Mouse (Mus musculus) MEL (cell line): ENCODE results near the gene Ak5. TPM values are rescaled to one million over a fixed set of nuclear protein-coding genes. Genes with fewer than 3 reads are reported as not detected.

Experiments used
- DNase-seq: peaks from one replicate; pipeline ENCODE4 v3.0.0; 2011; ENCODE audit warnings: low read depth, low spot score
- H3K27ac ChIP-seq: 2 replicates; pipeline ENCODE4 v1.5.1; 2012; ENCODE audit warnings: low read depth, mild to moderate bottlenecking, control low read depth, low read length, moderate library complexity; ENCODE audit not compliant: control insufficient read depth
- H3K27me3 ChIP-seq, 2 experiments: fragments of 150-350 bp in 1 of 2; sonication (generic) in 1 of 2; 2 replicates each; pipeline ENCODE4 v1.6.1; 2012; ENCODE audit warnings: low read length in 2 of 2, mild to moderate bottlenecking in 2 of 2, improper control_type of control experiment in 1 of 2, moderate library complexity in 1 of 2; ENCODE audit not compliant: insufficient read depth in 2 of 2, control insufficient read depth in 1 of 2
- H3K36me3 ChIP-seq, 2 experiments: 2 replicates each; pipeline ENCODE4 v1.6.1; 2012 to 2014; ENCODE audit warnings: low read length in 2 of 2, improper control_type of control experiment in 1 of 2, inconsistent platforms in 1 of 2, mild to moderate bottlenecking in 1 of 2; ENCODE audit not compliant: insufficient read depth in 2 of 2, control insufficient read depth in 1 of 2
- H3K4me1 ChIP-seq, 2 experiments: fragments of 150-350 bp in 1 of 2; sonication (generic) in 1 of 2; 2 replicates each; pipeline ENCODE4 v1.6.1; 2012; ENCODE audit warnings: low read length in 2 of 2, improper control_type of control experiment in 1 of 2, mild to moderate bottlenecking in 1 of 2; ENCODE audit not compliant: insufficient read depth in 2 of 2, control insufficient read depth in 1 of 2
- H3K4me3 ChIP-seq, 2 experiments: fragments of 150-350 bp in 1 of 2; sonication (generic) in 1 of 2; 2 replicates each; pipeline ENCODE4 v1.5.1; 2012; ENCODE audit warnings: low read depth in 2 of 2, low read length in 2 of 2, mild to moderate bottlenecking in 2 of 2, moderate library complexity in 2 of 2, control low read depth in 1 of 2, improper control_type of control experiment in 1 of 2; ENCODE audit not compliant: control insufficient read depth in 1 of 2, insufficient read depth in 1 of 2
- H3K79me2 ChIP-seq: 2 replicates; pipeline ENCODE4 v1.6.1; 2012; ENCODE audit warnings: mild to moderate bottlenecking, low read length, moderate library complexity; ENCODE audit not compliant: control insufficient read depth, poor library complexity, insufficient read depth
- H3K9ac ChIP-seq: 2 replicates; pipeline ENCODE4 v1.6.1; 2012; ENCODE audit warnings: low read depth, mild to moderate bottlenecking, control low read depth, low read length, moderate library complexity; ENCODE audit not compliant: control insufficient read depth, poor library complexity, severe bottlenecking
- H3K9me3 ChIP-seq: fragments of 150-350 bp; sonication (generic); replicated peaks from 2 replicates; pipeline ENCODE4 v1.6.1; 2012; ENCODE audit warnings: mild to moderate bottlenecking, low read length, improper control_type of control experiment, moderate library complexity; ENCODE audit not compliant: insufficient read depth
- BHLHE40 ChIP-seq: IDR thresholded peaks from 2 replicates; pipeline ENCODE4 v1.6.1; 2012; ENCODE audit warnings: low read depth, mild to moderate bottlenecking, inconsistent platforms, low read length, improper control_type of control experiment, borderline replicate concordance
- CHD2 ChIP-seq: IDR thresholded peaks from 2 replicates; pipeline ENCODE4 v1.6.1; 2011; ENCODE audit warnings: low read length, improper control_type of control experiment
- ETS1 ChIP-seq: IDR thresholded peaks from 2 replicates; pipeline ENCODE4 v1.6.1; 2012; ENCODE audit warnings: low read depth, mild to moderate bottlenecking, inconsistent platforms, low read length, improper control_type of control experiment, moderate library complexity
- GABPA ChIP-seq: IDR thresholded peaks from 2 replicates; pipeline ENCODE4 v1.6.1; 2012; ENCODE audit warnings: low read depth, mild to moderate bottlenecking, inconsistent platforms, low read length, improper control_type of control experiment, moderate library complexity
- GATA1 ChIP-seq: IDR thresholded peaks from 2 replicates; pipeline ENCODE4 v1.6.1; 2011; ENCODE audit warnings: low read depth, low read length, improper control_type of control experiment
- JUND ChIP-seq: IDR thresholded peaks from 2 replicates; pipeline ENCODE4 v1.6.1; 2011; ENCODE audit warnings: low read depth, mild to moderate bottlenecking, improper control_type of control experiment, low read length
- KAT2A ChIP-seq: conservative IDR thresholded peaks from 2 replicates; pipeline ENCODE4 v1.6.1; 2012; ENCODE audit warnings: low read depth, low read length, improper control_type of control experiment, inconsistent platforms
- MAZ ChIP-seq: IDR thresholded peaks from 2 replicates; pipeline ENCODE4 v1.6.1; 2012; ENCODE audit warnings: low read depth, mild to moderate bottlenecking, inconsistent platforms, low read length, improper control_type of control experiment
- MEF2A ChIP-seq: IDR thresholded peaks from 2 replicates; pipeline ENCODE4 v1.6.1; 2014; ENCODE audit warnings: low read depth, mild to moderate bottlenecking, inconsistent platforms, low read length, improper control_type of control experiment; ENCODE audit not compliant: poor library complexity, insufficient replicate concordance, severe bottlenecking; ENCODE audit errors: extremely low read depth
- MXI1 ChIP-seq: IDR thresholded peaks from 2 replicates; pipeline ENCODE4 v1.6.1; 2011; ENCODE audit warnings: mild to moderate bottlenecking, low read depth, low read length, improper control_type of control experiment
- MYC ChIP-seq: IDR thresholded peaks from 2 replicates; pipeline ENCODE4 v1.6.1; 2011; ENCODE audit warnings: low read depth, mild to moderate bottlenecking, low read length, improper control_type of control experiment, moderate library complexity
- NELFE ChIP-seq: IDR thresholded peaks from 2 replicates; pipeline ENCODE4 v1.6.1; 2011; ENCODE audit warnings: low read depth, low read length, improper control_type of control experiment
- NRF1 ChIP-seq: IDR thresholded peaks from 2 replicates; pipeline ENCODE4 v1.6.1; 2014; ENCODE audit warnings: low read depth, mild to moderate bottlenecking, inconsistent platforms, low read length, improper control_type of control experiment, moderate library complexity; ENCODE audit not compliant: poor library complexity, insufficient read depth, severe bottlenecking
- POLR2A ChIP-seq, 2 experiments: IDR thresholded peaks; 2 replicates each; pipeline ENCODE4 v1.6.1; 2011 to 2012; ENCODE audit warnings: low read length in 2 of 2, mild to moderate bottlenecking in 2 of 2, control low read depth in 1 of 2, improper control_type of control experiment in 1 of 2, low read depth in 1 of 2, moderate library complexity in 1 of 2; ENCODE audit not compliant: control insufficient read depth in 1 of 2, insufficient read depth in 1 of 2, poor library complexity in 1 of 2
- POLR2AphosphoS2 ChIP-seq: IDR thresholded peaks from 2 replicates; pipeline ENCODE4 v1.6.1; 2011; ENCODE audit warnings: low read length, improper control_type of control experiment
- POLR2AphosphoS5 ChIP-seq: IDR thresholded peaks from 2 replicates; pipeline ENCODE4 v1.6.1; 2012; ENCODE audit warnings: low read depth, borderline replicate concordance, mild to moderate bottlenecking, inconsistent platforms, low read length, moderate library complexity, mixed read lengths
- RCOR1 ChIP-seq: IDR thresholded peaks from 2 replicates; pipeline ENCODE4 v1.6.1; 2012; ENCODE audit warnings: low read depth, mild to moderate bottlenecking, inconsistent platforms, low read length, improper control_type of control experiment
- SMC3 ChIP-seq: IDR thresholded peaks from 2 replicates; pipeline ENCODE4 v1.6.1; 2011; ENCODE audit warnings: low read depth, low read length, improper control_type of control experiment
- TAL1 ChIP-seq: IDR thresholded peaks from 2 replicates; pipeline ENCODE4 v1.6.1; 2012; ENCODE audit warnings: mild to moderate bottlenecking, inconsistent platforms, low read length, moderate library complexity, mixed read lengths
- UBTF ChIP-seq: IDR thresholded peaks from 2 replicates; pipeline ENCODE4 v1.6.1; 2012; ENCODE audit warnings: low read depth, mild to moderate bottlenecking, inconsistent platforms, low read length, improper control_type of control experiment, moderate library complexity, borderline replicate concordance; ENCODE audit not compliant: insufficient read depth
- USF1 ChIP-seq: IDR thresholded peaks from 2 replicates; pipeline ENCODE4 v1.6.1; 2014; ENCODE audit warnings: low read depth, mild to moderate bottlenecking, inconsistent platforms, low read length, improper control_type of control experiment, moderate library complexity
- ZKSCAN1 ChIP-seq: IDR thresholded peaks from 2 replicates; pipeline ENCODE4 v1.6.1; 2012; ENCODE audit warnings: low read depth, mild to moderate bottlenecking, inconsistent platforms, low read length, improper control_type of control experiment, moderate library complexity
- ZNF384 ChIP-seq: IDR thresholded peaks from 2 replicates; pipeline ENCODE4 v1.6.1; 2012; ENCODE audit warnings: low read depth, mild to moderate bottlenecking, inconsistent platforms, low read length, improper control_type of control experiment
- polyA plus RNA-seq, 2 experiments: library from polyadenylated mRNA; stranded (reverse) in 1 of 2; unstranded in 1 of 2; fragments of >175 nt in 1 of 2; fragments of >200 nt in 1 of 2; gene quantifications; 2 replicates each; pipeline versions ENCODE4 v1.2.1 to v1.2.4; 2012; ENCODE audit warnings: low replicate concordance in 2 of 2, low read depth in 1 of 2; ENCODE audit not compliant: insufficient read length in 2 of 2, insufficient read depth in 1 of 2, missing spikeins in 1 of 2
- total RNA-seq: library from RNA; depleted of rRNA; stranded (reverse); fragments of 300-350 nt; gene quantifications from 2 replicates; pipeline ENCODE4 v1.2.3, GENCODE M21; 2012

Gene Ak5
- total and polyA plus RNA-seq, 3 experiments, result 0.06 to 0.31 TPM; not detected in 1

DNA sequence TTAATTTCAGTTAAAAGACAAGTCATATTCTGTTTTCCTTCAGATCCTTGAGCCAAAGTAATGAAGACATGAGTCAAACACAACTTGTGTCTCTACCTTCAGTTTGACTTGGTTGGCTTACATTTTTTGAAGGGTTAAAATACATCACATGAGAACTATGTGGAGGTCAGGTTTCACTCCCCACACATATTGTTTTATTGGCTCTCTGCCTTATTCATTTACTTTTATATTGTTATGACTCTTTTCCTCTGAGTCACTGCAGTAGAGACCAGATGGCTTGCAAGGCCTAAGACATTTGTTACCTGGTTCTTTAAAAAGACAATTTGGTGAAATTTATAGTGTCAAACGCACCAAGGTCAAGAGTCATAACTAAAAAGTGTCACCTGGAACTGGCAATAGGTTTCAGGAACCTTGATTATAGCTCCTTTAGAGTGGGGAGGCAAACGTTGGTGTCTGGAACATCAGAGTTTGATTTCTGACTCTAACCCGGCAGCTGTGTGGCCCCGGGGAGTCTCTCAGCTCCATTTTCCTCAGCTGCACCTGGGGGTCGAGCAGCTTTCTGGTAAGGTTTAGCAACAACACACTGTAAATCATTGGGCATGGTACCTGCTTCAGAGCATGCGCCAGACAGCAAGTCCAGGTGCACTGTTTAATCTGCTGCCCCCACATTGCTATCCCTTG is 145.4 kb downstream of the Ak5 start:
- no peak overlapping the region for H3K4me3 ChIP-seq
- no peak for TF ChIP-seq POLR2AphosphoS5
- TF ChIP-seq POLR2A (IDR thresholded peaks at IDR 0.05; ENCODE audit: control insufficient read depth in 1 of 2, insufficient read depth in 1 of 2, low read depth in 1 of 2, low read length in 2 of 2, poor library complexity in 1 of 2), result no peak
- TF ChIP-seq, all 39 proteins: peak for 0
- Histone ChIP-seq H3K27ac (no peak overlapping the region), H3K9me3 (no peaks in the 10 kb centered on the region), H3K36me3 (no peaks in the 10 kb centered on the region), H3K9ac (no peak overlapping the region), H3K27me3 (no peaks in the 10 kb centered on the region), H3K79me2 (no peaks in the 10 kb centered on the region), H3K4me1 (no peaks in the 10 kb centered on the region)
- no peak for DNase-seq

DNA sequence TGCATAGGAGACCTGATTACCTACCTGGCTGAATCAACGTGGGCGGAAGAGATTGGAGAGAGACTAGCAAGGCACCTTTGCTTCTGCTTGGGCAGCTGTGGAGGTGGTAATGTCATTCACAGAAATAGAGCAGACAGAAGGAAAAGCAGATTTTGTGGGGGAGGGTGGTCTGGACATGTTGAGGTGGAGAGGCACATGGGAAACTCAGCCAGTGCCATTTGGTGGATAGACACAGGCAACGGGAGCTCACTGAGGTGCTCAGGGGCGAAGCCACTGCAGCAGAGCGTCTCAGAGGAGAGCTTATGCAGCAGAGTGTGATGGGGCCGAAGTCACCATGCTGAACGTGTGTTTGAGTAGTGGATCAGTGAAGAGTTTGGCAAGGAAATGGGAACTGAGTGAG is 147.1 kb downstream of the Ak5 start:
- Histone ChIP-seq H3K27ac (no peak overlapping the region), H3K4me1 (no peaks in the 10 kb centered on the region), H3K9ac (no peak overlapping the region), H3K79me2 (no peaks in the 10 kb centered on the region), H3K9me3 (no peaks in the 10 kb centered on the region), H3K4me3 (no peak overlapping the region), H3K27me3 (no peaks in the 10 kb centered on the region)
- no peak for TF ChIP-seq TAL1
- no peak for TF ChIP-seq MYC
- TF ChIP-seq GATA1, result no peak
- TF ChIP-seq MXI1, result no peak
- no peak for TF ChIP-seq USF1
- no peak for TF ChIP-seq MEF2A
- TF ChIP-seq JUND, result no peak
- TF ChIP-seq CHD2, result no peak
- no peak for TF ChIP-seq POLR2AphosphoS2
- no peak for TF ChIP-seq NELFE
- TF ChIP-seq, all 39 proteins: peak for 0
- no peak for DNase-seq
- H3K36me3 ChIP-seq, result no peaks in the 10 kb centered on the region

DNA sequence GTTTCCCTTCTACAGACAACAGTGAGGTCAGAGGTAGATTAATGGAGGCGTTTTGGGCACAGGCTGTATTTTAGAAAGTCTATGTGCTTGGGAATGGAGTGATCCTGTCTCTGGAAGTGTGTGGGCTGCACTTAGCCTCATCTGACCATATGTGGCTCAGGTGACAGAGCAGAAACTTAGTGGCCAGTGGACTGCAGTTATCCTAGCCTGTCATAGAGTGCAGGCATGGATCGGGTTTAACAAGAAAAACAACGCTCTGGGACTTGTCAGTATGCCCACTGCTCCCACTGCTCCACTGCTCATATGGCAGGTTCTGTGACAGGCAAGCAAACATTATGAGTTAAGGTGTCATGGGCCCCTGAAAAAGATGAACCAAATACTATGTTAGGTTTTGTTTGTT is 148.1 kb downstream of the Ak5 start:
- H3K4me3 ChIP-seq, result no peak overlapping the region
- H3K4me1 ChIP-seq, result no peaks in the 10 kb centered on the region
- no peak for TF ChIP-seq GABPA
- TF ChIP-seq MYC, result no peak
- TF ChIP-seq ZNF384, result no peak
- no peak for TF ChIP-seq KAT2A
- TF ChIP-seq JUND, result no peak
- TF ChIP-seq NRF1, result no peak
- no peak for TF ChIP-seq MAZ
- no peak for TF ChIP-seq ETS1
- TF ChIP-seq SMC3, result no peak
- TF ChIP-seq UBTF, result no peak
- no peak for TF ChIP-seq TAL1
- TF ChIP-seq POLR2A (IDR thresholded peaks at IDR 0.05; ENCODE audit: control insufficient read depth in 1 of 2, insufficient read depth in 1 of 2, low read depth in 1 of 2, low read length in 2 of 2, poor library complexity in 1 of 2), result no peak
- TF ChIP-seq BHLHE40, result no peak
- no peak for TF ChIP-seq RCOR1
- no peak for TF ChIP-seq ZKSCAN1
- TF ChIP-seq, all 39 proteins: peak for 0
- Histone ChIP-seq H3K36me3 (no peaks in the 10 kb centered on the region), H3K27ac (no peak overlapping the region), H3K27me3 (no peaks in the 10 kb centered on the region), H3K9ac (no peak overlapping the region), H3K79me2 (no peaks in the 10 kb centered on the region), H3K9me3 (no peaks in the 10 kb centered on the region)
- no peak for DNase-seq
